Mouse (Mus musculus) kidney, adult 2 months (tissue): Measurements from ENCODE around the gene Cmtm6. TPM values are rescaled to one million over a fixed set of nuclear protein-coding genes. Genes with fewer than 3 reads are reported as not detected.

Experiments used
- DNase-seq: peaks from one replicate; pipeline ENCODE4 v3.0.0; 2021
- H3K27ac ChIP-seq: fragments of 200-500 bp; 2 replicates; pipeline ENCODE4 v1.5.1; 2012; ENCODE audit warnings: low read depth, low read length, control low read depth, inconsistent platforms; ENCODE audit not compliant: insufficient read depth
- H3K27me3 ChIP-seq: fragments of 200-500 bp; replicated peaks from 2 replicates; pipeline ENCODE4 v1.6.1; 2012; ENCODE audit warnings: mild to moderate bottlenecking, moderate library complexity, low read length, inconsistent platforms; ENCODE audit not compliant: control insufficient read depth, insufficient read depth
- H3K36me3 ChIP-seq: fragments of 200-500 bp; 2 replicates; pipeline ENCODE4 v1.6.1; 2012; ENCODE audit warnings: mild to moderate bottlenecking, moderate library complexity, low read length, inconsistent platforms; ENCODE audit not compliant: control insufficient read depth, insufficient read depth
- H3K4me1 ChIP-seq: fragments of 200-500 bp; 2 replicates; pipeline ENCODE4 v1.6.1; 2011; ENCODE audit warnings: low read length; ENCODE audit not compliant: control insufficient read depth, insufficient read depth
- H3K4me3 ChIP-seq: fragments of 200-500 bp; 2 replicates; pipeline ENCODE4 v1.5.1; 2011; ENCODE audit warnings: mild to moderate bottlenecking, low read depth, low read length, control low read depth; ENCODE audit not compliant: insufficient read depth
- CTCF ChIP-seq: fragments of 200-500 bp; conservative IDR thresholded peaks from 2 replicates; pipeline ENCODE4 v1.5.1; 2011; ENCODE audit warnings: low read depth, mild to moderate bottlenecking, control low read depth, low read length, moderate library complexity, mixed read lengths; ENCODE audit not compliant: insufficient read depth, insufficient read length
- POLR2A ChIP-seq: fragments of 200-500 bp; IDR thresholded peaks from one replicate; pipeline ENCODE4 v1.6.1; 2011; ENCODE audit warnings: low read depth, low read length, control low read depth
- WGBS: fragments of 180-500 bp; shearing (Covaris S2); methylation state at CpG from one replicate; pipeline ENCODE4 v1.1.7; 2018; 5-methylcytosine and 5-hydroxymethylcytosine counted together
- polyA plus RNA-seq: library from polyadenylated mRNA; depleted of rRNA; stranded (reverse); fragments of >200 nt; gene quantifications from 2 replicates; pipeline ENCODE4 v1.2.3, GENCODE M21; 2012

Gene Cmtm6
- polyA plus RNA-seq, 1 experiment, result 70.5 TPM

GRCm38 (mm10) chr9:114788697-114789096 is 57.8 kb downstream of the Cmtm6 start:
- DNase-seq, result no peak
- Histone ChIP-seq H3K4me3 (no peak overlapping the region), H3K36me3 (no peaks in the 10 kb centered on the region), H3K27ac (no peak overlapping the region), H3K27me3 (no peaks in the 10 kb centered on the region), H3K4me1 (no peaks in the 10 kb centered on the region)
- 91% methylated on average over 8 of the region's 8 CpGs for WGBS
- TF ChIP-seq CTCF, result no peak

GRCm38 (mm10) chr9:114789557-114789956 is 58.6 kb downstream of the Cmtm6 start:
- Histone ChIP-seq H3K27me3 (no peaks in the 10 kb centered on the region), H3K36me3 (no peaks in the 10 kb centered on the region), H3K27ac (no peak overlapping the region), H3K4me1 (no peaks in the 10 kb centered on the region), H3K4me3 (no peak overlapping the region)
- DNase-seq, result no peak
- WGBS, result 63% methylated on average over 7 of the region's 7 CpGs
- TF ChIP-seq CTCF (no peak), POLR2A (no peak)

GRCm38 (mm10) chr9:114789989-114790388 is 59.1 kb downstream of the Cmtm6 start:
- Histone ChIP-seq H3K4me3 (no peak overlapping the region), H3K27ac (no peak overlapping the region), H3K27me3 (no peaks in the 10 kb centered on the region), H3K36me3 (no peaks in the 10 kb centered on the region), H3K4me1 (no peaks in the 10 kb centered on the region)
- no peak for TF ChIP-seq CTCF
- no peak for TF ChIP-seq POLR2A
- no peak for DNase-seq
- 84% methylated on average over 8 of the region's 8 CpGs for WGBS

DNA sequence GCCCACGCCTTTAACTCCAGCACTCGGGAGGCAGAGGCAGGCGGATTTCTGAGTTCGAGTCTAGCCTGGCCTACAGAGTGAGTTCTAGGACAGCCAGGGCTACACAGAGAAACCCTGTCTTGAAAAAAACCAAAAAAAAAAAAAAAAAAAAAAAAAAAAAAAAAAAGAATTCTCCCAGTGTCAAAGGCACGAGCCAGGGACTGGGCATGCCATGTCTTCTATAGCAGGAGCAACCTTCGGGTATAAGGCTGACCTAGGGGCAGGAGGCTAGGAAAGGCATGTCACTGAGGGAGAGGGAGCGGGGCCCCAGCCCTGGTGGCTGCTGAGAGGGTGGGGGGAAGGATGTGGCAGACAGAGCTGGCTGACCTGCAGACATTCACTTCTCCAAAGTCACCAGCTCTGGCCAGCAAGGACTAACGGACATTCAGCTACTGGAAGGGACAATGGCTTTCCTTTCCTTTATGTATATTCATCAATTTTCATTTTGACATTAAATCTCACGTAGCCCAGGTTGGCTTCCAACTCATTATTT is 62.9 kb downstream of the Cmtm6 start:
- H3K27me3 ChIP-seq, result no peaks in the 10 kb centered on the region
- H3K27ac ChIP-seq, result no peak overlapping the region
- DNase-seq, result no peak
- H3K36me3 ChIP-seq, result no peaks in the 10 kb centered on the region
- TF ChIP-seq CTCF, result no peak
- no peak for TF ChIP-seq POLR2A
- 86% methylated on average over 9 of the region's 9 CpGs for WGBS
- H3K4me3 ChIP-seq, result no peak overlapping the region
- no peaks in the 10 kb centered on the region for H3K4me1 ChIP-seq

DNA sequence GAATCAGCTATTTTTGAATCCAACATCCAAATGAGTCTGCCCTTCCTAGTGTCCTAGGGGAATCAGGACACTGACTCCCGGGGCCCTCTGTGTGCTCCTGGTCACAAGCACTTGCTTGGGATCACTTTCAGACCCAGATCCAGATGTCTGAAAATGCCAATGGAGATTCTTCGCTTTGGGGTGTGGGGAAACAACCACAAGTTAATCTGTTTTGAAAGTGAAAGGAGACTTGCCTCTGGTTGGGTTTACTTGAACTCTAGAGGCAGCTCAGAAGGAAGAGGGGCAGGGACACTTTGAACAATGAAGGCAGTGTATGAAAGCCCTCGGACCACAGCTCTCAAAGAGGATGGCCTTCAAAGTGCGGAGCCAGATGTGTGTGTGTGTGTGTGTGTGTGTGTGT is 63.6 kb downstream of the Cmtm6 start:
- TF ChIP-seq CTCF, result no peak
- no peak for TF ChIP-seq POLR2A
- no peak overlapping the region for H3K27ac ChIP-seq

GRCm38 (mm10) chr9:114796473-114797050 is 65.6 kb downstream of the Cmtm6 start:
- no peak overlapping the region for H3K27ac ChIP-seq
- DNase-seq, result no peak
- TF ChIP-seq CTCF, result no peak
- no peak for TF ChIP-seq POLR2A
- H3K4me3 ChIP-seq, result no peak overlapping the region
- H3K27me3 ChIP-seq, result no peaks in the 10 kb centered on the region
- 56% methylated on average over 11 of the region's 11 CpGs for WGBS
- no peaks in the 10 kb centered on the region for H3K4me1 ChIP-seq
- no peaks in the 10 kb centered on the region for H3K36me3 ChIP-seq

More for the DNA sequence above, 63.6 kb downstream of the Cmtm6 start:
- Histone ChIP-seq H3K4me1 (no peaks in the 10 kb centered on the region), H3K36me3 (no peaks in the 10 kb centered on the region), H3K27me3 (no peaks in the 10 kb centered on the region), H3K4me3 (no peak overlapping the region)
- DNase-seq, result no peak
- 80% methylated on average over 4 of the region's 4 CpGs for WGBS

DNA sequence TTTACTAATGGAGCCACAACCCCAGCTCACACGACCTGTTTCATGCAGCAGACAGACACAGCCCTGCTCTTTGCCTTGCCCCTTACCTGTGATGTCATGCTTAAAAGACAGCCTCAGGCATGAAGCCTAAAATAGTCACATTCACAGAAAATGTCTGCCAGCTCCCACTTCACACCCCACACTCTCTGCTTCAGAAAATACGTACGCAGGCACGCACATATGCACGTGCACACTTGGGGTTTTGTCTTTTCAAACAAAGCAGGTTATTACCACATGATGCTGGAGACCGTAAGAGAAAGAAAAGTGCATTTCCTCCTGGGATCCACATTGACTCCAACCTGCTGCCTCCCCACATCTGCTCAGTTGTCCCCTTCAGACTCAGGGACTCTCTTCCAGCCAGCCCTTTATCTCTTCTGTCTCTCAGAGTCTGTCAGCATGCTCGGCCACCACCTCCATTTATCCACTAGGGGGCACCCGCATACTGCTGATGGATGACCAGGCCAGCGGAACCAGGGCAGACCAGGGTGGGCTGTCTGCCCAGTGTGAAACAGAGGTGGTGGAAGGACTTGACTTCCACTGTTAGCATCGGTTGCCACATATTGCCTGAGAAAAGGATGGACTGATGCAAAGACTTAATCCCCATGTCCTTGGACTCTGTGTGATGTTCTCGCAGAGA is 66.6 kb downstream of the Cmtm6 start:
- Histone ChIP-seq H3K4me1 (no peaks in the 10 kb centered on the region), H3K27me3 (no peaks in the 10 kb centered on the region), H3K4me3 (no peak overlapping the region), H3K36me3 (no peaks in the 10 kb centered on the region), H3K27ac (no peak overlapping the region)
- DNase-seq, result peak; percentile 86
- WGBS, result 59% methylated on average over 11 of the region's 11 CpGs
- TF ChIP-seq CTCF, result peak; percentile 96
- no peak for TF ChIP-seq POLR2A
